Mouse (Mus musculus): Measurements from ENCODE around the gene Dll3. TPM values are rescaled to one million over a fixed set of nuclear protein-coding genes. Genes with fewer than 3 reads are reported as not detected.

The Dll3 gene
- 18.6 and 19.2 TPM in 2 replicates for polyA plus RNA-seq (2015; fragmentation: Nextera tagmentation; extraction: Ambion mirVana)

DNA sequence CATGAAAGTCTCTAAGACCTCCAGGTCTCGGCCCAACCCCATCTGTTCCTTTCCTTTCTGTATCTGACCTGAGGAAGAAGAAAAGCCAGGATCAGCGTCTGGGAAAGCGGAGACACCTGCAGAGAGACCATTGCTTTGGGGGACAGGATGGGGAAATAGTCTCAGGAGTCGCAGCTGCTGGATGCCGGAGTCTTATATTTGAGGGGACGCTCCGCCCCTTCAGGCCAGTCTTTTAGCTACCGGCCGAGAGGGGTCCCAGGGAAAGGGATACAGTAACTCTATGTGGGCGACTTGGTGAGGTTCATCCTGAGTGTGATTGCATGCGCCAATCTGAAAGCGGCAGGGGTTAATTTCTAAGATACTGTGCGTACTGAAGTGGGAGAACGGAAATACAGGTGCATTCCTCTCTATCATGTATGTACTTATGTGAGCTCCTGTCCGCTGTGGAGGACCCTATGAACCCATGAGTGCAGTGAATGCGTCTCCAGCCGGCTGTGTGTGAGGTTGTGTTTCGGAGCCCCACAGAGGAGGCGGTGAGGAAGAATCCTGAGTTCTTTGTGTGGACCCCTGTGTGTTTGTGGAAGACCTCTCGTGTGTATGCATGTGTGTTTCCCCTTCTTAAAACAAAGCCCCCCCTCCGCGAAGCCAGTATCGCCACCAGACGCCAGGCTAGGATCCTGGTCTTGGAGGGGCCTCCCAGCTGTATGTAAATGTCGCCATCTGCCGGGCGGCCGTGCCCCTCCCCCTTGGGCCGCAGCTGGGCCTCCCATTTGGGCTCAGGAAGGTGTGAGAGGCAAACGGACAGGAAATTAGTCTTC lies at the start of gene Dll3:
Gene Dll3, minus strand, starts transcription at position 623 of the 818 bp plus-strand sequence.
- WGBS: 2% methylated on average over 30 of the region's 30 CpGs
- Histone ChIP-seq H3K36me3 (ENCODE audit: control insufficient read depth, insufficient read depth, low read length) (peaks cover 20% of the 10 kb centered on the region), H3K4me1 (ENCODE audit: control insufficient read depth, insufficient read depth, low read depth, low read length) (peaks cover 20% of the 10 kb centered on the region), H3K4me2 (ENCODE audit: low read length) (peak within 1 kb of the TSS; percentile 72), H3K27ac (ENCODE audit: low read depth, low read length) (peak within 1 kb of the TSS; percentile 54), H3K9me3 (ENCODE audit: control insufficient read depth, low read length) (no peaks in the 10 kb centered on the region), H3K4me3 (ENCODE audit: low read length) (peak within 1 kb of the TSS; percentile 46), H3K9ac (ENCODE audit: low read depth, low read length) (peak within 1 kb of the TSS; percentile 70), H3K27me3 (replicated peaks; ENCODE audit: control insufficient read depth, insufficient read depth, low read length) (no peaks in the 10 kb centered on the region)
- peak; percentile 74 for ATAC-seq

DNA sequence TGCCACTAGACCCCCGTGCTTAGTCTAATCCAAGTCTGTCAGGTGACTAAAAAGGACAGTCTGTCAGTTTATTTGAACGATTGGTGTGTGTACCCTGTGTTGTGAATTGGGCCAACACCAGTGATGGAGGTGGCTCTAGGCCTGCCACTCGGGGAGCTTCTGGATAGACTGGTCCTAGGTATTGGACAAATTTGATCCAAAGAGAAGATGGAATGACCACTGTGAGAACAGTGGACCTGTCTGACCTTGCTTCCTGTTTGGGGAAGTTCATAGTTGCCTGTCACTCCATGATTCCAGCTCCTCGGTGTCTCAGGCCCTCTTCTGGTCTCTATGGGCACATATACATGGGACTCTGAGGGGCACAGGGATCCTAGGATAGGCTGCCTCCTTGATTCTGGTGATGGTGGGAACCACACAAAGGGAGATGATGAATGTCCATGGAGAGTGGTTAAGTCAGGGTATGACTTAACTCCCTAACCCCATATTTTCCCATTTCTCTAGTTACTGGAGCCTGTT lies 49.7 kb upstream of the Dll3 start:
- Histone ChIP-seq H3K4me3 (ENCODE audit: low read length) (peak overlapping the region; percentile 70), H3K36me3 (ENCODE audit: control insufficient read depth, insufficient read depth, low read length) (peaks cover 22% of the 10 kb centered on the region), H3K27ac (ENCODE audit: low read depth, low read length) (no peak overlapping the region), H3K9ac (ENCODE audit: low read depth, low read length) (peak overlapping the region; percentile 93; the same call in 1 of the 2 replicates), H3K27me3 (replicated peaks; ENCODE audit: control insufficient read depth, insufficient read depth, low read length) (no peaks in the 10 kb centered on the region), H3K4me2 (ENCODE audit: low read length) (peak overlapping the region; percentile 74), H3K9me3 (ENCODE audit: control insufficient read depth, low read length) (no peaks in the 10 kb centered on the region), H3K4me1 (ENCODE audit: control insufficient read depth, insufficient read depth, low read depth, low read length) (peaks cover 12% of the 10 kb centered on the region)
- no peak for ATAC-seq
- 52% methylated on average over 4 of the region's 4 CpGs for WGBS

DNA sequence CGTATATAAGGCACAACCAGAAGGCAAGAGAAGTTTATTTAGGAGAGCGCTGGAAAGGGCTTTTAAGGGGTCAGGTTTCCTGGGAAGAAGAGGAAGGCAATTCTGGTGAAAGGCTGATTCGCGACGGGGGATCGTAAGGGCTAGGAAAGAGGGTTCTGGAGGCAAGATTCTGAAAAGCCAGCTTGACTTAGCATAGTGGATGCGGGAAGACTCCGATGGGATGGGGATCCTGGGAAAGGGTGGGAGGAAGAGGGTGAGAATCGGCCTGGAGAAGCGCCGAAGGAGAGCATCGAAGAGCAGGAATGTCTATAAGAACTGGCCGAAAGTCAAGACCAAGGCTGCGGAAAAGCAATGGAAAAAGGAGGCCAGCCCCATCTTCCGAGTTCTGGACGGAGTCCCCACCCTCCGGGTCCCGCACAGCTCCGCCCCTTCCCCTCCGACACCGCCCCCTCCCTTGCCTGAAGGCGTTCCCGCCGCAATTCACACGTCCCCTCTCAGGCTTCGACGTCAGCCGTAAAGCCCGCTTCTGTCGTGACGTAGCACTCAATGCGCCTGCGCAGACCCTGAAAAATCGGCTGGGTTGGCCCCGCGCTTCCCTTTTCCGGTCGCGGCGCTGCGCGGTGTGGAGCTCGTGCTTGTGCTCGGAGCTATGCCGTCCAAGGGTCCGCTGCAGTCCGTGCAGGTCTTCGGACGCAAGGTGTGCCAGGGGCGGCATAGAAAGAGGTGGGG lies 48.3 kb upstream of the Dll3 start, which contains the start of gene Rps16:
Gene Rps16, plus strand, starts transcription at position 498 of the 729 bp plus-strand sequence.
- peaks cover 12% of the 10 kb centered on the region for H3K4me1 ChIP-seq (ENCODE audit: control insufficient read depth, insufficient read depth, low read depth, low read length)
- H3K9ac ChIP-seq (ENCODE audit: low read depth, low read length): peak within 1 kb of the TSS; percentile 93
- H3K4me3 ChIP-seq (ENCODE audit: low read length): peak within 1 kb of the TSS; percentile 70
- H3K27ac ChIP-seq (ENCODE audit: low read depth, low read length): peak within 1 kb of the TSS; percentile 84
- no peaks in the 10 kb centered on the region for H3K27me3 ChIP-seq (replicated peaks; ENCODE audit: control insufficient read depth, insufficient read depth, low read length)
- WGBS: 1% methylated on average over 46 of the region's 50 CpGs
- peak; percentile 96 for ATAC-seq
- peaks cover 22% of the 10 kb centered on the region for H3K36me3 ChIP-seq (ENCODE audit: control insufficient read depth, insufficient read depth, low read length)
- peak within 1 kb of the TSS; percentile 74 for H3K4me2 ChIP-seq (ENCODE audit: low read length)
- H3K9me3 ChIP-seq (ENCODE audit: control insufficient read depth, low read length): no peaks in the 10 kb centered on the region

DNA sequence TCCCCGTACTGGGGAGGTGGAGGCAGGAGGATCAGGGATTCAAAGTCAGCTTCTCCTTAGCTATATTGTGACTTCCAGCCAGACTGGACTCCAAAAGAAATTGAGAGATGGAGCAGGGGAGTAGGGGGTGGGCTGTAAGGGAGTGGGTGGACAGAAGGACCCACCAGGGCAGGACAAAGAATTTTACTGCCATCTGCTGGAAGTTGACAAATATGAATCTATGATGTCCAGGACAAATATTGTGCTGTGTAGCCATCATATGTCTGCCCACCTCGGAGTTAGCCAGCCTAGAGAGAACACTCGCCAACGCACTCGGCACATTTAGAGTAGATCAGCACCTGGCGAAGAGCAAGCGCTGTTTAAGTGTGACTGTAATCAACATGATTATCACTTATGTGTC lies 46.6 kb upstream of the Dll3 start:
- Histone ChIP-seq H3K9me3 (ENCODE audit: control insufficient read depth, low read length) (no peaks in the 10 kb centered on the region), H3K27ac (ENCODE audit: low read depth, low read length) (no peak overlapping the region), H3K27me3 (replicated peaks; ENCODE audit: control insufficient read depth, insufficient read depth, low read length) (no peaks in the 10 kb centered on the region), H3K9ac (ENCODE audit: low read depth, low read length) (no peak overlapping the region), H3K4me2 (ENCODE audit: low read length) (no peak overlapping the region), H3K36me3 (ENCODE audit: control insufficient read depth, insufficient read depth, low read length) (peaks cover 11% of the 10 kb centered on the region), H3K4me3 (ENCODE audit: low read length) (no peak overlapping the region), H3K4me1 (ENCODE audit: control insufficient read depth, insufficient read depth, low read depth, low read length) (peaks cover 12% of the 10 kb centered on the region)
- 84% methylated on average over 7 of the region's 7 CpGs for WGBS
- ATAC-seq: no peak

DNA sequence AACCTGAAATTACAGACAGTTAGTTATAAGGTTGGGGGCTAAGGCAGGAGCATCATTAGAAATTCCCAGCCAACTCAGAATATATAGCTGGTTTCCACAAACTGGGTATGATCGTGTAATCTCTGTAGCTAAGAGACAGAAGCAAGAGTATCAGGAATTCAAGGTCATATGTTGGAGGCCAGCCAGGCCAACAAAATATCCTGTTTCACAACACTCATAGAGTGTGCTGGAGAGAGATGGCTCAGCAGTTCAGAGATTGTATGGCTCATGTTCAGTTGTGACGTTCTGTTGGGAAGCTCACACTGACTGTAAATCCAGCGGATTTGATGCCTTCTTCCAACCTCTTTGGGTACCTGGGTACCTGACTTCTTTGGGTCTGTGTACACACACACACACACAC lies 45.7 kb upstream of the Dll3 start:
- no peak overlapping the region for H3K4me3 ChIP-seq (ENCODE audit: low read length)
- no peaks in the 10 kb centered on the region for H3K27me3 ChIP-seq (replicated peaks; ENCODE audit: control insufficient read depth, insufficient read depth, low read length)
- 76% methylated on average over 3 of the region's 3 CpGs for whole genome bisulfite sequencing
- H3K9me3 ChIP-seq (ENCODE audit: control insufficient read depth, low read length): no peaks in the 10 kb centered on the region
- H3K4me1 ChIP-seq (ENCODE audit: control insufficient read depth, insufficient read depth, low read depth, low read length): peaks cover 12% of the 10 kb centered on the region
- no peak overlapping the region for H3K9ac ChIP-seq (ENCODE audit: low read depth, low read length)
- peaks cover 2% of the 10 kb centered on the region; the same call in 1 of the 2 replicates for H3K36me3 ChIP-seq (ENCODE audit: control insufficient read depth, insufficient read depth, low read length)
- no peak overlapping the region for H3K27ac ChIP-seq (ENCODE audit: low read depth, low read length)
- no peak overlapping the region for H3K4me2 ChIP-seq (ENCODE audit: low read length)
- no peak for ATAC-seq

DNA sequence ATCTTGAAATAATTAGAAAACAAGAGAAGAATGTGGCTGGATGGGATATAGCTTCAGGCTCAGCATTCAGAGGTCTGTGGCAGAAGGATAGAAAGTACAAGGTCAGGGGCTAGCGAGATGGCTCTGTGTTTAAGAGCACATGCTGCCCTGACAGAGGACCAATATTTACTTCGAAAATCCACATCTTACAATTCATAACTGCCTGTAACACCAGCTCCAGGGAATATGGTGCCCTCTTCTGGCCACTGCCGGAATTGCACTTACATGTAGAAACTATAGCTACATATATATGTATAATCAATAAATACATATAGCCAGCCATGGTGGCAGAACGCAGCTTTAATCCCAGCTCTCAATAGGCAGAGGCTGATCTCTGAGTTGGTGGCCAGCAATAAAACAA lies 42.6 kb upstream of the Dll3 start:
- ATAC-seq: no peak
- Histone ChIP-seq H3K9ac (ENCODE audit: low read depth, low read length) (no peak overlapping the region), H3K4me1 (ENCODE audit: control insufficient read depth, insufficient read depth, low read depth, low read length) (no peaks in the 10 kb centered on the region), H3K9me3 (ENCODE audit: control insufficient read depth, low read length) (no peaks in the 10 kb centered on the region), H3K27me3 (replicated peaks; ENCODE audit: control insufficient read depth, insufficient read depth, low read length) (no peaks in the 10 kb centered on the region), H3K4me3 (ENCODE audit: low read length) (no peak overlapping the region), H3K4me2 (ENCODE audit: low read length) (no peak overlapping the region), H3K27ac (ENCODE audit: low read depth, low read length) (no peak overlapping the region), H3K36me3 (ENCODE audit: control insufficient read depth, insufficient read depth, low read length) (no peaks in the 10 kb centered on the region)
- WGBS: 4% methylated on average over 4 of the region's 4 CpGs

DNA sequence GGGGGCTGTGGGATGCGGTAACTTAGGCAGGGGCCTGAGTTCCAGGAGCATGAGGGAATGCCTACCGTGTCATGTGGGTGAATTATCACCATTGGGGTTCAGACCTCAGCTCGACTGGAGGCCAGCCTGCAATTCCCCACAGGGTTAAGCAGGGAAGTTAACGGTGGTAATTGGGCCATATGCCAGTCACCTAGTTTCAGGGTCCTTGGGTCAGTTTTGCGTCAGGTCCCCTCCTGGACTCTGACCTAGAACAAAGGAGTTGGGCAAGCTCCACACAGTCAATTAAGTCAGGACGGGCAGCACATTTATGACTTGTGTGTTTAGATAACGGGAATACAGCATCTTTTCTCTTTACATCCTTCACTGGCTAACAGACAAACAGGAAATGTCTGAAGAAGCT lies 39.3 kb upstream of the Dll3 start:
- Histone ChIP-seq H3K36me3 (ENCODE audit: control insufficient read depth, insufficient read depth, low read length) (no peaks in the 10 kb centered on the region), H3K4me2 (ENCODE audit: low read length) (no peak overlapping the region), H3K27ac (ENCODE audit: low read depth, low read length) (no peak overlapping the region), H3K4me1 (ENCODE audit: control insufficient read depth, insufficient read depth, low read depth, low read length) (peaks cover 12% of the 10 kb centered on the region), H3K27me3 (replicated peaks; ENCODE audit: control insufficient read depth, insufficient read depth, low read length) (no peaks in the 10 kb centered on the region), H3K4me3 (ENCODE audit: low read length) (no peak overlapping the region), H3K9me3 (ENCODE audit: control insufficient read depth, low read length) (no peaks in the 10 kb centered on the region), H3K9ac (ENCODE audit: low read depth, low read length) (no peak overlapping the region)
- no peak for ATAC-seq
- 56% methylated on average over 7 of the region's 7 CpGs for WGBS

DNA sequence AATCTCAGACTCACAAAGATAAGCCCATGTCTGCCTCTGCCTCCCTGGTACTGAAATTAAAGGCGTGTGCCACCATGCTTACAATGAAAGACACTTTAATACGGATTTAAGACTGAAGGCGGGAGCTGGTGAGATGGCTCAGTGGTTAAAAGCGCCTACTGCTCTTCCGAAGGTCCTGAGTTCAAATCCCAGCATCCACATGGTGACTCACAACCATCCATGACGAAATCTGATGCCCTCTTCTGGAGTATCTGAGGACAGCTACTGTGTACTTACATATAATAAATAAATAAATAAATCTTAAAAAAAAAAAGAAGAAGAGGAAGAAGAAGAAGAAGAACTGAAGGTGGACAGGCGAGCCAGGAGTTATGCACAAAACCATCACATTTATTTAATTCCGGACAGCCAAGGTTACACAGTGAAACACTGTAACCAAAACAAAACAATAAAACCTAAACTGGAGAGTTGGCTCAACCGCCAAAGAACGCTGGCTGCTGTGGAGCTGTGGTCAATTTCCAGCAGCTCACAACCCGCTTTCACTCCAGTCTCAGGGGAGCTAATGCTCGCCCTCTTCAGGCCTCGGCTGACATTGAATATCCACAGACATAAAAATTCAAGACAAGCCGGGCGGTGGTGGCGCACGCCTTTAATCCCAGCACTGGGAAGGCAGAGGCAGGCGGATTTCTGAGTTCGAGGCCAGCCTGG lies 37.3 kb upstream of the Dll3 start:
- Histone ChIP-seq H3K4me2 (ENCODE audit: low read length) (peak overlapping the region; percentile 86), H3K9ac (ENCODE audit: low read depth, low read length) (peak overlapping the region; percentile 72; the same call in 1 of the 2 replicates), H3K27me3 (replicated peaks; ENCODE audit: control insufficient read depth, insufficient read depth, low read length) (no peaks in the 10 kb centered on the region), H3K4me1 (ENCODE audit: control insufficient read depth, insufficient read depth, low read depth, low read length) (peaks cover 12% of the 10 kb centered on the region), H3K27ac (ENCODE audit: low read depth, low read length) (peak overlapping the region; percentile 76), H3K4me3 (ENCODE audit: low read length) (peak overlapping the region; percentile 99), H3K9me3 (ENCODE audit: control insufficient read depth, low read length) (no peaks in the 10 kb centered on the region), H3K36me3 (ENCODE audit: control insufficient read depth, insufficient read depth, low read length) (no peaks in the 10 kb centered on the region)
- WGBS: 82% methylated on average over 19 of the region's 19 CpGs
- ATAC-seq: no peak

Data from hindbrain, embryonic 16.5 days (tissue).